ENCODE assay signal across 12 mouse cellular contexts in the genomic region with DNA sequence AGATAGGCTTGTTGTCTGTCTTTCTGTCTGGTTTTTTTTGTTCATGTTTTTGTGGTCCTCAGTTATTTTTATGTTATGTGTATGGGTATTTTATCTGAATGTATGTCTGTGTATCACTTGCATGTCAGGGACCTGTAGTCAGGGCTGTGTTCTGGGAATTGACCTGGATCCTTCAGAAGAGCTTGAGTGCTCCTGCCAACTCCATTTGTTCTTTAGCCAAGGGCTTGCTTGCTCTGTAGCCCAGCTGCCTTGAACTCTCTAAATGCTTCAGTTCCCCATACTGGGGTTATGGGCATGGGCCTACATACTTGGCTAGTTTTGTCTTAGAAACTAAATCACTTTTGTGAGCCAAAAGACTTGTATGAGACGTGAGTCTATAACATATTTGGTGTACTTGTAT.
"Had no signal": no experiment of that assay in that cellular context is flagged by ENCODE, and none has a peak within 500 bp of the region (broad histone marks: within the 10 kb centered on the region; RNA-seq: fewer than 3 reads in every experiment).

No protein-coding gene starts in this region.

- DNase-seq: lung, embryonic 14.5 days; lung, postnatal 10 days; lung, postnatal 4 days; midbrain, embryonic 14.5 days; retina, postnatal 1 day; right cerebral cortex, adult 18-20 months; right cerebral cortex, postnatal 25 days; right cerebral cortex, postnatal 4 days; spleen, adult 18-20 months; thymus, adult 2 months; thymus, postnatal 25 days; thymus, postnatal 4 days had no signal
